Mouse (Mus musculus): Measurements from ENCODE around the gene H1fnt. TPM values are rescaled to one million over a fixed set of nuclear protein-coding genes. Genes with fewer than 3 reads are reported as not detected.

The H1fnt gene
- polyA plus RNA-seq, 1 experiment from 2014 or later, result not detected

DNA sequence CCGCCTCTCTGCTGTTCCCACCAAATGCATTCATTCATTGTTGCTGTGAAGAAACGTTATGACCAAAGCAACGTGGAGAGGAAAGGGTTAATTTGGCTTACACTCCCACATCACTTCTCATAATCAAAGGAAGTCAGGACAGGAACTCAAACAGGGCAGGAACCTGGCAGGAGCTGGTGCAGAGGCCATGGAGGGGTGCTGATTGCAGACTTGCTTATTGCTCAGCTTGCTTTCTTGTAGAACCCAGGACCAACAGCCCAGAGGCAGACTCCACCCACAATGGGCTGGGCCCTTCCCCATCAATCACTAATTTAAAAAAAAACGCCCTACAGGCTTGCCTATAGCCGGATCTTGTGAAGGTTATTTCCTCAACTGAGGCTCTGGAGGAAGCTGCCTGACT lies 43.0 kb downstream of the H1fnt start:
- H3K4me1 ChIP-seq (replicated peaks; ENCODE audit: control insufficient read depth, insufficient read depth, low read length), result no peaks in the 10 kb centered on the region
- H3K36me3 ChIP-seq (ENCODE audit: control insufficient read depth, insufficient read depth), result no peaks in the 10 kb centered on the region
- H3K9me3 ChIP-seq (ENCODE audit: control insufficient read depth), result no peaks in the 10 kb centered on the region
- H3K27me3 ChIP-seq (replicated peaks; ENCODE audit: control insufficient read depth, insufficient read depth, low read length), result no peaks in the 10 kb centered on the region
- H3K27ac ChIP-seq (ENCODE audit: low read depth, low read length), result no peak overlapping the region
- WGBS, result 60% methylated on average over 5 of the region's 5 CpGs
- no peak for TF ChIP-seq CTCF (IDR thresholded peaks at IDR 0.05; ENCODE audit: low read depth)
- no peak overlapping the region for H3K9ac ChIP-seq (ENCODE audit: low read depth, low read length)
- H3K4me2 ChIP-seq (replicated peaks; ENCODE audit: low read depth), result no peak overlapping the region
- no peak for ATAC-seq
- H3K4me3 ChIP-seq (ENCODE audit: low read depth, low read length), result no peak overlapping the region

GRCm38 (mm10) chr15:98213336-98213870 lies 43.7 kb downstream of the H1fnt start:
- ATAC-seq, result no peak
- WGBS, result 70% methylated on average over 5 of the region's 5 CpGs
- no peak overlapping the region for H3K4me2 ChIP-seq (replicated peaks; ENCODE audit: low read depth)

GRCm38 (mm10) chr15:98209676-98210075 lies 47.4 kb downstream of the H1fnt start:
- Histone ChIP-seq H3K36me3 (ENCODE audit: control insufficient read depth, insufficient read depth) (no peaks in the 10 kb centered on the region), H3K4me3 (ENCODE audit: low read depth, low read length) (no peak overlapping the region), H3K4me1 (replicated peaks; ENCODE audit: control insufficient read depth, insufficient read depth, low read length) (no peaks in the 10 kb centered on the region), H3K27ac (ENCODE audit: low read depth, low read length) (no peak overlapping the region), H3K9me3 (ENCODE audit: control insufficient read depth) (no peaks in the 10 kb centered on the region), H3K4me2 (replicated peaks; ENCODE audit: low read depth) (no peak overlapping the region), H3K9ac (ENCODE audit: low read depth, low read length) (no peak overlapping the region), H3K27me3 (replicated peaks; ENCODE audit: control insufficient read depth, insufficient read depth, low read length) (no peaks in the 10 kb centered on the region)
- WGBS, result 68% methylated on average over 7 of the region's 7 CpGs
- TF ChIP-seq CTCF (IDR thresholded peaks at IDR 0.05; ENCODE audit: low read depth), result no peak
- no peak for ATAC-seq

More at GRCm38 (mm10) chr15:98213336-98213870, 43.7 kb downstream of the H1fnt start:
- Histone ChIP-seq H3K4me1 (replicated peaks; ENCODE audit: control insufficient read depth, insufficient read depth, low read length) (no peaks in the 10 kb centered on the region), H3K36me3 (ENCODE audit: control insufficient read depth, insufficient read depth) (no peaks in the 10 kb centered on the region), H3K27me3 (replicated peaks; ENCODE audit: control insufficient read depth, insufficient read depth, low read length) (no peaks in the 10 kb centered on the region), H3K4me3 (ENCODE audit: low read depth, low read length) (no peak overlapping the region), H3K27ac (ENCODE audit: low read depth, low read length) (no peak overlapping the region), H3K9ac (ENCODE audit: low read depth, low read length) (no peak overlapping the region), H3K9me3 (ENCODE audit: control insufficient read depth) (no peaks in the 10 kb centered on the region)
- no peak for TF ChIP-seq CTCF (IDR thresholded peaks at IDR 0.05; ENCODE audit: low read depth)

Other genes with a start within 250 kb of the H1fnt start
- gene Pfkm, start 164.7 kb downstream of the H1fnt start, polyA plus RNA-seq (2015; fragmentation: Nextera tagmentation; extraction: Ambion mirVana), result 15.6 and 17.3 TPM in 2 replicates
- 7.3 and 8.6 TPM in 2 replicates for gene Senp1, start 163.5 kb downstream of the H1fnt start, polyA plus RNA-seq (2015; fragmentation: Nextera tagmentation; extraction: Ambion mirVana)
- gene Asb8, start 91.7 kb downstream of the H1fnt start, polyA plus RNA-seq (2015; fragmentation: Nextera tagmentation; extraction: Ambion mirVana), result 41.9 and 46.6 TPM in 2 replicates
- gene Ccdc184, start 90.1 kb downstream of the H1fnt start, polyA plus RNA-seq (2015; fragmentation: Nextera tagmentation; extraction: Ambion mirVana), result 0.87 and 1.2 TPM in 2 replicates
- not detected in 2 replicates for gene Olfr288, start 61.8 kb downstream of the H1fnt start, polyA plus RNA-seq (2015; fragmentation: Nextera tagmentation; extraction: Ambion mirVana)
- not detected in 2 replicates for gene Gm44579, start 36.3 kb downstream of the H1fnt start, polyA plus RNA-seq (2015; fragmentation: Nextera tagmentation; extraction: Ambion mirVana)
- not detected in 2 replicates for gene Olfr287, start 36.2 kb downstream of the H1fnt start, polyA plus RNA-seq (2015; fragmentation: Nextera tagmentation; extraction: Ambion mirVana)
- not detected in 2 replicates for gene Olfr286, start 22.8 kb downstream of the H1fnt start, polyA plus RNA-seq (2015; fragmentation: Nextera tagmentation; extraction: Ambion mirVana)
- gene Zfp641, start 38.9 kb upstream of the H1fnt start, polyA plus RNA-seq (2015; fragmentation: Nextera tagmentation; extraction: Ambion mirVana), result 0.21 and 0.31 TPM in 2 replicates
- gene Olfr285, start 60.1 kb upstream of the H1fnt start, polyA plus RNA-seq (2015; fragmentation: Nextera tagmentation; extraction: Ambion mirVana), result not detected in 2 replicates
- not detected in 2 replicates for gene Olfr284, start 83.7 kb upstream of the H1fnt start, polyA plus RNA-seq (2015; fragmentation: Nextera tagmentation; extraction: Ambion mirVana)
- not detected in 2 replicates for gene Olfr283, start 123.7 kb upstream of the H1fnt start, polyA plus RNA-seq (2015; fragmentation: Nextera tagmentation; extraction: Ambion mirVana)
- gene Olfr282, start 173.9 kb upstream of the H1fnt start, polyA plus RNA-seq (2015; fragmentation: Nextera tagmentation; extraction: Ambion mirVana), result not detected in 2 replicates
- gene Olfr281, start 195.3 kb upstream of the H1fnt start, polyA plus RNA-seq (2015; fragmentation: Nextera tagmentation; extraction: Ambion mirVana), result not detected in 2 replicates
- gene OR5BS1P, start 212.6 kb upstream of the H1fnt start, polyA plus RNA-seq (2015; fragmentation: Nextera tagmentation; extraction: Ambion mirVana), result not detected in 2 replicates
- 0.34 and 0.56 TPM in 2 replicates for gene Lalba, start 225.4 kb upstream of the H1fnt start, polyA plus RNA-seq (2015; fragmentation: Nextera tagmentation; extraction: Ambion mirVana)
- not detected in 2 replicates for gene Olfr279, start 235.1 kb upstream of the H1fnt start, polyA plus RNA-seq (2015; fragmentation: Nextera tagmentation; extraction: Ambion mirVana)